ENCODE assay signal across 11 mouse cellular contexts in the genomic region with DNA sequence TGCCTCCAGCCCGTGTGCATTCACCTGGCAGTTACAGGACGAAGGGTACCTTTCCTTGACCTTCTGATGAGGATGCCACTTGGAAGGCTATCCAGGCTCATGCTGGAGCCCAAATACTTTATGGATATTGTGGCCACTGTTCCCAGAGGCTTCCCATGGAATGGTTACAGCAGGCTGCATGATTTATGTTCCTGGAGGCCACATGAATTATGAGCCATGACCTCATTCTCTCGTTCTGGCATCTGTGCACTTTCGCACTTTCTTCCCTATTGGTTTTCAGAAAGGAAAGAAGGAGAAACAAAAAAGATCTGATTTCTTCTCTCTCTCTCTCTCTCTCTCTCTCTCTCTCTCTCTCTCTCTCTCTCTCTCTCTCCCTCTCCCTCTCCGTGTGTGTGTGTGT.
DNase-seq lines count a peak whose midpoint lies in the region; ATAC-seq and TF ChIP-seq lines count a peak whose summit lies in the region.
"Had no signal": no experiment of that assay in that cellular context is flagged by ENCODE, and none has a peak within 500 bp of the region (broad histone marks: within the 10 kb centered on the region; RNA-seq: fewer than 3 reads in every experiment).

No protein-coding gene starts in this region.

- 0 out of 2 replicates have a peak overlapping the region, but pooled peaks have one; percentile 36 for H3K27ac ChIP-seq in hindbrain, postnatal 0 days
- peak overlapping the region; percentile 56 for H3K27ac ChIP-seq in neural tube, embryonic 15.5 days (replicated peaks)
- H3K27ac ChIP-seq: embryonic facial prominence, embryonic 13.5 days; liver, embryonic 12.5 days had no signal

- no peak for TF ChIP-seq CTCF in hindbrain, postnatal 0 days (IDR thresholded peaks at IDR 0.05; ENCODE audit: low read depth)

- DNase-seq in heart, postnatal 10 days: peak; percentile 25 to 31
- DNase-seq in heart, adult 18-20 months: no peak
- peak; percentile 31 for DNase-seq in retina, postnatal 1 day
- DNase-seq in retina, embryonic 14.5 days (ENCODE audit: low spot score): no peak
- no peak for DNase-seq in hindbrain, postnatal 0 days (ENCODE audit: low spot score)
- no peak for DNase-seq in left cerebral cortex, adult 9 months (ENCODE audit: low spot score in 2 of 2)
- DNase-seq in thymus, postnatal 36 days: no peak
- DNase-seq: right cerebral cortex, postnatal 4 days had no signal

- peaks cover 19% of the 10 kb centered on the region; the same call in 1 of the 2 replicates for H3K4me1 ChIP-seq in hindbrain, postnatal 0 days (ENCODE audit: insufficient read depth, low read length)
- peaks cover 61% of the 10 kb centered on the region for H3K4me1 ChIP-seq in neural tube, embryonic 15.5 days
- H3K4me1 ChIP-seq: embryonic facial prominence, embryonic 13.5 days had no signal

- H3K9me3 ChIP-seq in hindbrain, postnatal 0 days (ENCODE audit: low read length): no peaks in the 10 kb centered on the region
- H3K9me3 ChIP-seq in neural tube, embryonic 15.5 days (replicated peaks): no peaks in the 10 kb centered on the region
- H3K9me3 ChIP-seq: embryonic facial prominence, embryonic 13.5 days; liver, embryonic 12.5 days had no signal

- no peak for ATAC-seq in hindbrain, postnatal 0 days
- ATAC-seq in neural tube, embryonic 15.5 days (ENCODE audit: low FRiP score): no peak
- ATAC-seq: liver, embryonic 12.5 days had no signal

- H3K36me3 ChIP-seq in hindbrain, postnatal 0 days (ENCODE audit: insufficient read depth, low read length): no peaks in the 10 kb centered on the region
- H3K36me3 ChIP-seq in neural tube, embryonic 15.5 days: no peaks in the 10 kb centered on the region
- H3K36me3 ChIP-seq: embryonic facial prominence, embryonic 13.5 days; liver, embryonic 12.5 days had no signal

- WGBS in hindbrain, postnatal 0 days: 46% methylated on average over 5 of the region's 5 CpGs
- 27% methylated on average over 4 of the region's 5 CpGs for WGBS in neural tube, embryonic 15.5 days

- no peak overlapping the region for H3K4me3 ChIP-seq in hindbrain, postnatal 0 days (ENCODE audit: low read length)
- no peak overlapping the region for H3K4me3 ChIP-seq in neural tube, embryonic 15.5 days (replicated peaks)
- H3K4me3 ChIP-seq: embryonic facial prominence, embryonic 13.5 days; liver, embryonic 12.5 days had no signal

- no peaks in the 10 kb centered on the region for H3K27me3 ChIP-seq in hindbrain, postnatal 0 days (ENCODE audit: insufficient read depth, low read length)
- no peaks in the 10 kb centered on the region for H3K27me3 ChIP-seq in neural tube, embryonic 15.5 days (replicated peaks)
- H3K27me3 ChIP-seq: embryonic facial prominence, embryonic 13.5 days; liver, embryonic 12.5 days had no signal

- intact Hi-C loops in heart, postnatal 10 days (cut with DNase I): no loop called here

- H3K9ac ChIP-seq in hindbrain, postnatal 0 days (replicated peaks; ENCODE audit: low read length): no peak overlapping the region
- H3K9ac ChIP-seq in neural tube, embryonic 15.5 days (replicated peaks): no peak overlapping the region
- H3K9ac ChIP-seq: embryonic facial prominence, embryonic 13.5 days; liver, embryonic 12.5 days had no signal

- H3K4me2 ChIP-seq in hindbrain, postnatal 0 days (ENCODE audit: low read depth, low read length): no peak overlapping the region
- H3K4me2 ChIP-seq in neural tube, embryonic 15.5 days: no peak overlapping the region
- H3K4me2 ChIP-seq: embryonic facial prominence, embryonic 13.5 days; liver, embryonic 12.5 days had no signal

Comparison
In these comparisons a context has a peak if more than half of its experiments do, and no peak if none do; other contexts are left out.
1. DNase-seq: peak in heart, postnatal 10 days (2 of 2) and retina, postnatal 1 day (single experiment); none in heart, adult 18-20 months (0 of 2), retina, embryonic 14.5 days (single experiment), hindbrain, postnatal 0 days (single experiment), left cerebral cortex, adult 9 months (0 of 2) and thymus, postnatal 36 days (0 of 2).